Mouse (Mus musculus) embryo, embryonic 9.5 days (tissue): ENCODE data around the gene Olfr497.

Source experiments
- DNase-seq: peaks from one replicate; pipeline ENCODE4 v3.0.0-alpha.2; 2017; ENCODE audit errors: extremely low spot score

The Olfr497 gene

DNA sequence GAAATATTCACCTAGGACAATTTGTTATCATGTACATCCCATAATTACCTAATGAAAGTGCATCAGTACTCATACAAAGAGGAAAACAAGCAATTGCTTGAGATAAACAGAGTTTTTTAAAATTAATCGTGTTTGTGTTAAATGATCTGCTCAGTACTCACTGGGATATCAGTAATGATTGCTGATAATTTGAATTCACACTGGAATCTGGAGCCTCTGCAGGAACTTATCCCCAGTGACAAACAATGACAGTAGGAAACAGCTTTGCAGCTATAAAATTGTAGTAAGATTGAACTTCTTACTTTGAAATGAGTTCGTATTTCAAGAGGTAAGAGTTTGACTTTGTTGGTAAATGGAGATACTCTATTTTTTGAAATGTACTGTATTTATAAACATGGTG, at the start of gene Olfr497:
Gene Olfr497, plus strand, starts transcription at position 301 of the 400 bp plus-strand sequence.
- no peak for DNase-seq

DNA sequence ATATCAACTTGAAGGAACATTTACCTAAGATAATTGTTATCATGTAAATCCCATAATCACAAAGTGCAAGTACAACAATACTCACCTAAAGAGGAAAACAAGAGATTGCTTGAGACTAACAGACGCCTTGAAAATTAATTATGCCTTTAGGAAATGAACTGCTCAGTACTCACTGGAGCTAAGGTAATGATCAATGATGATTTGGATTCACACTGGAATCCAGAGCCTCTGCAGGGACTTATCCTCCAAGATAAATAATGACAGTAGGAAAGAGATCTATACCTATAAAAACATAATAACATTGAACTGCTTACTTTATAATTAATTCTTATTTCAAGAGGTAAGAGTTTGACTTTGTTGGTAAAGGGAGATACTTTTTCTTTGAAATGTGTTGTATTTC, 27.4 kb upstream of the Olfr497 start, which contains the start of gene Olfr495:
Gene Olfr495, plus strand, starts transcription at position 301 of the 400 bp plus-strand sequence.
- no peak for DNase-seq

DNA sequence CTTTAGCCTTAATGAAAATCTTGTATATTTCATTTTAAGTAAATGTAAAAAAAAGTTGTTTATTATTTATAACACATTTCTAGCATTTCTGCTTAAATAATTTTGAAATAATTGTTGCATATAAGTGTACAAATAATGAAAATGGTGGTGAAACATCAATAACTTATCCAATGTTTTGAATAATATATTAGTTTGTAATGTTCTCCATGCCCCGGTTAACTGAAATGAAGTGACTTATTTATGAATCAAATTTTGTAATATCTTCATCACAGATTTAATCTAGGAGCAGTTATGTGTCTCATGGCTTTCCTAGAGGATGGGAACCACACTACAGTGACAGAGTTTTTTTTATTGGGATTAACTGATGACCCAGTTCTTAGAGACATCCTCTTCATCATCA, 44.8 kb downstream of the Olfr497 start, which contains the start of gene Olfr498:
Gene Olfr498, plus strand, starts transcription at position 301 of the 400 bp plus-strand sequence.
- DNase-seq = no peak
